Mouse (Mus musculus) C2C12 (cell line): Measurements from ENCODE around the gene Ptprm.

Experiments
- CEBPB ChIP-seq: IDR thresholded peaks from one replicate; pipeline ENCODE4 v1.6.1; 2011; ENCODE audit warnings: low read depth, mild to moderate bottlenecking, control low read depth, moderate library complexity
- CTCF ChIP-seq: IDR thresholded peaks from one replicate; pipeline ENCODE4 v1.5.1; 2011; ENCODE audit not compliant: control insufficient read depth, insufficient read depth, insufficient read length
- MAX ChIP-seq: IDR thresholded peaks from one replicate; pipeline ENCODE4 v1.6.1; 2011; ENCODE audit warnings: mild to moderate bottlenecking, control low read depth
- MYOD1 ChIP-seq: IDR thresholded peaks from one replicate; pipeline ENCODE4 v1.6.1; 2011; ENCODE audit warnings: low read depth; ENCODE audit not compliant: control insufficient read depth, insufficient read length
- MYOG ChIP-seq: IDR thresholded peaks from one replicate; pipeline ENCODE4 v1.6.1; 2011; ENCODE audit not compliant: control insufficient read depth, insufficient read length; ENCODE audit errors: extremely low read depth

- TF ChIP-seq CTCF (no peak), MYOG (no peak), MAX (no peak), MYOD1 (no peak), CEBPB (no peak)
These were observed 381.3 kb downstream of the Ptprm start for GRCm38 (mm10) chr17:66972976-66973375.
